Mouse (Mus musculus): ENCODE results near the gene Fgf14. TPM values are rescaled to one million over a fixed set of nuclear protein-coding genes. Genes with fewer than 3 reads are reported as not detected.
"Not testable (repeated sequence)": the region's sequence is repeated elsewhere in the genome, so short reads cannot be mapped to it uniquely, and the experiment has no call there.

Gene Fgf14
- polyA plus RNA-seq, 1 experiment from 2014 or later, result 1.5 TPM

DNA sequence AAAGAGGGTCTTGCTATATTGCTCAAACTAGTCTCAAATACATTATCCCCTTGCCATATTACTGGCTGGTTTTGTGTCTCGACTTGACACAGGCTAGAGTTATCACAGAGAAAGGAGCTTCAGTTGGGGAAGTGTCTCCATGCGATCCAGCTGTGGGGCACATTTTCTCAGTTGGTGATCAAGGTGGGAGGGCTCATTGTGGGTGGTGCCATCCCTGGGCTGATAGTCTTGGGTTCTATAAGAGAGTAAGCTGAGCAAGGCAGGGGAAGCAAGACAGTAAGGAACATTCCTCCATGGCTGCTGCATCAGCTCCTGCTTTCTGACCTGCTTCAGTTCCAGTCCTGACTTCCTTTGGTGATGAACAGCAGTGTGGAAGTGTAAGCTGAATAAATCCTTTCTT, 141.6 kb downstream of the Fgf14 start:
- not testable (repeated sequence) for H3K9ac ChIP-seq (ENCODE audit: low read depth, low read length); H3K9me3 ChIP-seq (ENCODE audit: control insufficient read depth, low read length); H3K27me3 ChIP-seq (replicated peaks; ENCODE audit: control insufficient read depth, insufficient read depth, low read length); H3K4me1 ChIP-seq (ENCODE audit: control insufficient read depth, insufficient read depth, low read length); H3K4me2 ChIP-seq (ENCODE audit: low read depth, low read length); ATAC-seq (ENCODE audit: low read depth); H3K36me3 ChIP-seq (ENCODE audit: control insufficient read depth, insufficient read depth, low read length); DNase-seq (ENCODE audit: low spot score); H3K27ac ChIP-seq (replicated peaks; ENCODE audit: low read depth, low read length); H3K4me3 ChIP-seq (ENCODE audit: low read depth, low read length)
- WGBS, result 55% methylated on average over 2 of the region's 2 CpGs

DNA sequence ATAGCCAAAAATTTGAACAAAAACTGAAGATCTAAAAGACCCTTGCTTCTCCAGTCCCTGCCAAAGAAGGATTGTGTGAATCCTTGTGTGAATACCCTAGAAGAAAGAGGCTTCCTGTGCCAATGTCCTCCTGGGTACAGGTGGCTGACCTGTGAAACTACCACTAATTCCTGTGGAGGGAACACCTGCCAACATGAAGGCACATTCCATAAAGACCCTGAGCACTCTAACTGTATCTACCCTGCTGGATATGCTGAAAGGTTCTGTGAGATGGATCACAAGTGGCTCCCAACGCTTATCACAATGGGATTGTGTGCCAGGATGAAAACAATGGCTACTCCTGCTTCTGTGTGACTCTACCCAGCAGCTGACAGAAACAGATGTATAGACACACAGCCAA, 144.9 kb downstream of the Fgf14 start:
- ATAC-seq (ENCODE audit: low read depth) (no peak), DNase-seq (ENCODE audit: low spot score) (no peak)
- no peak overlapping the region for H3K4me2 ChIP-seq (ENCODE audit: low read depth, low read length)
- no peak overlapping the region for H3K4me3 ChIP-seq (ENCODE audit: low read depth, low read length)
- no peaks in the 10 kb centered on the region for H3K27me3 ChIP-seq (replicated peaks; ENCODE audit: control insufficient read depth, insufficient read depth, low read length)
- H3K9ac ChIP-seq (ENCODE audit: low read depth, low read length), result no peak overlapping the region
- no peaks in the 10 kb centered on the region for H3K9me3 ChIP-seq (ENCODE audit: control insufficient read depth, low read length)
- H3K27ac ChIP-seq (replicated peaks; ENCODE audit: low read depth, low read length), result no peak overlapping the region
- H3K4me1 ChIP-seq (ENCODE audit: control insufficient read depth, insufficient read depth, low read length), result no peaks in the 10 kb centered on the region
- no peaks in the 10 kb centered on the region for H3K36me3 ChIP-seq (ENCODE audit: control insufficient read depth, insufficient read depth, low read length)
- WGBS, result 75% methylated on average over 1 of the region's 1 CpGs

DNA sequence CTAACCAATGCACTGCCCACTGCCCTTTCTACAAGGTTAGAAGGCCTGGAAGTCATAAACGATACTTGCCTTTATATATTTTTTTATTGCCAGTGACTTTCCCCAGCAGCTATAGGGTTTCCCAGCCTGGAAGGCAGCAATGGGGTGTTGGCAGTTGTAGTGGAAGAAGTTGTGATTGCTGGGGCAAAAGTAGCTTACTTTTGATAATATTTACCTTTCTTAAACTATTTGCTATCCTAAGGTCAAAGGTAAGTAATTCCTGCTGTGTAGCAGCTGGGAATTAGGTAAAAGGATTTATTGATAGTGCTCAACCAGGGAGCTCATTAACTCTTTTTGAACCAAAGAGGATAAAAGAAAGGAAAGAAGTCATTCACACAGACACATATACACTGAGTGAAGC, 164.9 kb downstream of the Fgf14 start:
- H3K4me1 ChIP-seq (ENCODE audit: control insufficient read depth, insufficient read depth, low read length), result no peaks in the 10 kb centered on the region
- no peak overlapping the region for H3K4me3 ChIP-seq (ENCODE audit: low read depth, low read length)
- no peak overlapping the region for H3K9ac ChIP-seq (ENCODE audit: low read depth, low read length)
- H3K27ac ChIP-seq (replicated peaks; ENCODE audit: low read depth, low read length), result no peak overlapping the region
- ATAC-seq (ENCODE audit: low read depth) (no peak), DNase-seq (ENCODE audit: low spot score) (no peak)
- no peaks in the 10 kb centered on the region for H3K27me3 ChIP-seq (replicated peaks; ENCODE audit: control insufficient read depth, insufficient read depth, low read length)
- H3K36me3 ChIP-seq (ENCODE audit: control insufficient read depth, insufficient read depth, low read length), result no peaks in the 10 kb centered on the region
- no peaks in the 10 kb centered on the region for H3K9me3 ChIP-seq (ENCODE audit: control insufficient read depth, low read length)
- no peak overlapping the region for H3K4me2 ChIP-seq (ENCODE audit: low read depth, low read length)
- WGBS, result 73% methylated on average over 1 of the region's 1 CpGs

DNA sequence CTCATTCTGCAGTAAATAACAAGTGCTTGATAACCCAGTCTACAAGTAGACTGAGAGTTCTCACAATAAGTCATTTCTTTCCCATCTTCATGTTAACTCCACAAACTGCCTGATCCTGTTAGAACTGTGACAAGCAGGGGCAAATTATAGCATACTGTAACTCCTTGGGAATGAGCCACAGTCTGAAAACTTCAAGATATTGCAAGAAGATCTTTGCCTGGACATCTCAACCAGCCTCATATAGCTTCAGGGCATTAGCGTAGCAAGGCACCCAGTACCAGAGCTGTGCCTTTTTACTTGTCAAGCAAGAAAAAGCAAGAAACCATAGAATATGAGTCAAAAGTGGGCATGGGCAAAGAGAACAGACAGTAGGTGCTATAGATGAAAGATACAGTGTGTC, 188.0 kb downstream of the Fgf14 start:
- ATAC-seq (ENCODE audit: low read depth), result no peak
- WGBS, result 97% methylated on average over 1 of the region's 1 CpGs

DNA sequence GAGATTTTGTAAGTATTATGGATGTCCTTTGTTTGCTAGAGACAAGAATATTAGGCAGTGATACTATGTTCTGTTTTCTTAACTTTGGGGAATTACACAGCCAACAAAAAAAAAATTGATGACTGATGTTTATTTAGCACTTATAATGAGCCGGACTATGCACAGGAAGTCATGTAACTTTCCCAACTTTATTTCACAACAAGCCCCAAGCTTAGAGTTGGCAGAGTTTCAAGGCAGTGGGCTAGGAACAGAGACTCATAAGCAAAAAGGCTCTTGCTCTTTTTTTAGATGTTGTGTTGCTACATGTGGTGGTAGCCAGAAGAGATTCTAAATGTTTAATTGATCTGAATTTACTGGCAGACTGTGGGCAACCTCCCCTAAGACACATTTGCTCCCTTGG, 191.7 kb downstream of the Fgf14 start:
- DNase-seq (ENCODE audit: low spot score), result no peak
- H3K9ac ChIP-seq (ENCODE audit: low read depth, low read length), result no peak overlapping the region
- no peaks in the 10 kb centered on the region for H3K4me1 ChIP-seq (ENCODE audit: control insufficient read depth, insufficient read depth, low read length)
- H3K27me3 ChIP-seq (replicated peaks; ENCODE audit: control insufficient read depth, insufficient read depth, low read length), result no peaks in the 10 kb centered on the region
- H3K4me3 ChIP-seq (ENCODE audit: low read depth, low read length), result no peak overlapping the region
- no peak for ATAC-seq (ENCODE audit: low read depth)
- H3K27ac ChIP-seq (replicated peaks; ENCODE audit: low read depth, low read length), result no peak overlapping the region
- no peak overlapping the region for H3K4me2 ChIP-seq (ENCODE audit: low read depth, low read length)
- H3K36me3 ChIP-seq (ENCODE audit: control insufficient read depth, insufficient read depth, low read length), result no peaks in the 10 kb centered on the region
- WGBS, result 62% methylated on average over 1 of the region's 1 CpGs
- H3K9me3 ChIP-seq (ENCODE audit: control insufficient read depth, low read length), result no peaks in the 10 kb centered on the region

More for the DNA sequence above, 188.0 kb downstream of the Fgf14 start:
- DNase-seq (ENCODE audit: low spot score), result no peak
- no peaks in the 10 kb centered on the region for H3K27me3 ChIP-seq (replicated peaks; ENCODE audit: control insufficient read depth, insufficient read depth, low read length)
- H3K27ac ChIP-seq (replicated peaks; ENCODE audit: low read depth, low read length), result no peak overlapping the region
- H3K4me2 ChIP-seq (ENCODE audit: low read depth, low read length), result no peak overlapping the region
- H3K4me1 ChIP-seq (ENCODE audit: control insufficient read depth, insufficient read depth, low read length), result no peaks in the 10 kb centered on the region
- H3K36me3 ChIP-seq (ENCODE audit: control insufficient read depth, insufficient read depth, low read length), result no peaks in the 10 kb centered on the region
- H3K9ac ChIP-seq (ENCODE audit: low read depth, low read length), result no peak overlapping the region
- no peaks in the 10 kb centered on the region for H3K9me3 ChIP-seq (ENCODE audit: control insufficient read depth, low read length)
- H3K4me3 ChIP-seq (ENCODE audit: low read depth, low read length), result no peak overlapping the region

DNA sequence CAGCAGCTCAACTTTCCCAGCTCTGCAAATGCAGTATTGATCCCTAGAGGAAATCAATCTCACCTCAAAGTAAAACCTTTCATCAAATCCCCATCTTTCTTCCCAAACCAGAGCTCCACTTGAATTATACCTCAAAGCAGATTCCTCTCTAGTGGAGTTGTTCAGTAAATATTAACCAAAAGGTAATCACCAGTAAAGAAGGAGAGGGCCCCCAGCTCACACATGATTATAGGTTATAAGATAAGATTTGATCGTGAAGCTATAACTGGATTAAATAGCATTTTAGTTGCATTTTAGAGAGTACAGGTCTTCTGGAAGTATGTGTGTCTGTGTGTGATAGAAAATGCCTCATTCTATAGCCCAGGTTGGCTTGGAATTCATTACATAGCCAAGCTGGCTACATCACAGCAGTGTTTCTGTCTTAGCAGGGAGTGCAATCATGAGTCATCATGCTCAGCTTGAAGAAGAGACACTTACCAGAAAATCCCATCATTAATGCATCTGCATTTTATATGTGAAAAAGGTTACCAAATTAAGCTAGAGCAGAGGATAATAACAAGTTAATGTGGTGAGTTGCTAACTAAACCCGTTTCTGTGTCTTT, 202.8 kb downstream of the Fgf14 start:
- Histone ChIP-seq H3K4me3 (ENCODE audit: low read depth, low read length) (no peak overlapping the region), H3K4me1 (ENCODE audit: control insufficient read depth, insufficient read depth, low read length) (no peaks in the 10 kb centered on the region), H3K4me2 (ENCODE audit: low read depth, low read length) (no peak overlapping the region), H3K9ac (ENCODE audit: low read depth, low read length) (no peak overlapping the region), H3K27me3 (replicated peaks; ENCODE audit: control insufficient read depth, insufficient read depth, low read length) (no peaks in the 10 kb centered on the region), H3K36me3 (ENCODE audit: control insufficient read depth, insufficient read depth, low read length) (no peaks in the 10 kb centered on the region), H3K9me3 (ENCODE audit: control insufficient read depth, low read length) (no peaks in the 10 kb centered on the region), H3K27ac (replicated peaks; ENCODE audit: low read depth, low read length) (no peak overlapping the region)
- WGBS, result 72% methylated on average over 2 of the region's 2 CpGs
- DNase-seq (ENCODE audit: low spot score) (no peak), ATAC-seq (ENCODE audit: low read depth) (no peak)

DNA sequence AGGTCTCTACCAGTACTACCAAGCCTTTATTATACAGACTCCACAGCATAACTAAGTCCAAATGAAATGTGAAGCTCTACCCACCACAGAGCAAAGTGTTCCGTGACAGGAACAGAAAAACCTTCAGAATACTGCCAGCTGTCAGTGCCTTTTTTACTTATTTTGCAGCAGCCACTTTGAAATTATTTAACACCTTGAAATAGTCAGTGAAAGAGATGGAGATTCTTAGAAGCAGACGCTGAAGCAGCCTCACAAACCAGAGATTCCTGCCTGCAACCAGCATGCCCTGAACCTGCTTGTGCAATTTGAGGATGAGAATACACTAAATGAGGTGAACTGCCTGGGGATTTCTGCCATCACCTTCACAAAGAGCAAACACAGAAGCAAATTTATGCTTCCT, 206.0 kb downstream of the Fgf14 start:
- no peak overlapping the region for H3K27ac ChIP-seq (replicated peaks; ENCODE audit: low read depth, low read length)
- no peaks in the 10 kb centered on the region for H3K9me3 ChIP-seq (ENCODE audit: control insufficient read depth, low read length)
- no peak for ATAC-seq (ENCODE audit: low read depth)
- 66% methylated on average over 2 of the region's 2 CpGs for WGBS
- no peaks in the 10 kb centered on the region for H3K27me3 ChIP-seq (replicated peaks; ENCODE audit: control insufficient read depth, insufficient read depth, low read length)
- no peak overlapping the region for H3K9ac ChIP-seq (ENCODE audit: low read depth, low read length)
- no peak for DNase-seq (ENCODE audit: low spot score)
- H3K36me3 ChIP-seq (ENCODE audit: control insufficient read depth, insufficient read depth, low read length), result no peaks in the 10 kb centered on the region
- no peak overlapping the region for H3K4me2 ChIP-seq (ENCODE audit: low read depth, low read length)
- no peaks in the 10 kb centered on the region for H3K4me1 ChIP-seq (ENCODE audit: control insufficient read depth, insufficient read depth, low read length)
- H3K4me3 ChIP-seq (ENCODE audit: low read depth, low read length), result no peak overlapping the region

DNA sequence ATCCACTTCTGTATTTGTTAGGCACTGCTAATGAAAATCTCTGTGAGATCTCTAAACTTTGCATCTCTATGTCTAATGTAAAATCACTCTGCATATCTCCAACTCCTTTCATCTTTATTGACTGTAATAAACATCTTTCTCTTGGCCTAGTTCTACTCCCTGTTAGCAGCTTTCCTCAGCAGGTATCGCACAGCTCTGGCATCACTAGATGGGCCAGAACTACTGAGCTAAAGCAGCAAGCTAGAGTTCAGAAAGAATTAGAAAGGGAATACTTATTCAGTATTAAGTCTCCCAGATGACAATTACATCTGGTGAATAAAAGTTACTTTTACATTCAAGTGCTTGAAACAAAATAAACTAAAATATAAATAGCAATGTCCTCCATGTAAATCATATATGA, 221.8 kb downstream of the Fgf14 start:
- Histone ChIP-seq H3K36me3 (ENCODE audit: control insufficient read depth, insufficient read depth, low read length) (no peaks in the 10 kb centered on the region), H3K4me2 (ENCODE audit: low read depth, low read length) (no peak overlapping the region), H3K4me3 (ENCODE audit: low read depth, low read length) (no peak overlapping the region), H3K27ac (replicated peaks; ENCODE audit: low read depth, low read length) (no peak overlapping the region), H3K4me1 (ENCODE audit: control insufficient read depth, insufficient read depth, low read length) (no peaks in the 10 kb centered on the region), H3K9me3 (ENCODE audit: control insufficient read depth, low read length) (no peaks in the 10 kb centered on the region), H3K27me3 (replicated peaks; ENCODE audit: control insufficient read depth, insufficient read depth, low read length) (no peaks in the 10 kb centered on the region), H3K9ac (ENCODE audit: low read depth, low read length) (no peak overlapping the region)
- ATAC-seq (ENCODE audit: low read depth), result no peak
- no peak for DNase-seq (ENCODE audit: low spot score)
- WGBS, result 88% methylated on average over 1 of the region's 1 CpGs

DNA sequence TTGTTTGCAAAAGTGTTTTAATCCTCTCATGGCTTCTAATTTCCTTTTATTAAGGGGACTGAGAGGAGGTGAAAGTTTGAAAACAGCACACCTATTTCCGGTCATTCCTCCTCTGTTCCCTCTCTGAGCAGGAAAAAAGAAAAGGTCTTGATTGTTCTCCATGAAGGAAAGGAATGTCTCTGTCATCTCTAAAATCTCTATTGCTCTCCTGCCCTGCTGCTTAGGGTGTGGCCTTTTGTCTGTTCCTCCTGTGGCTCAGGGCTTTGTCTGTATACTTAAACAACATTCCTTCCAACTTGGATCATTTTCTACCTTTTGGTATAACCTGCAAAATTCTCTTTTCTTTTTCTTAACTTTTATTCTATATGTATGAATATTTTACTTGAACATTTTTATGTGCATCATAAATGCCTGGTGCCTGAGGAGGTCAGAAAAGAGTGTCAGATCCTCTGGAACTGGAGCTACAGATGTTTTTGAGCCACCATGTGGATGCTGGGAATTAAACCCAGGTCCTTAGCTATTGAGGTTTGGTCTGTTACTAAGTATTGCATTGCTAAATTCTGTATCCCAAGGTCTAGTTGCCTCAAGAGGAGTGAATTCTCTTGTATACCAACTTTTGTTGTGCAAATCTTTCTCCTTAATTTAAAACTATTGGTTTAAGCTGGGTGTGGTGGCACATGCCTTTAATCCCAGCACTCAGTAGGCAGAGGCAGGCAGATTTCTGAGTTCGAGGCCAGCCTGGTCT, 230.7 kb downstream of the Fgf14 start:
- H3K27me3 ChIP-seq (replicated peaks; ENCODE audit: control insufficient read depth, insufficient read depth, low read length), result no peaks in the 10 kb centered on the region
- H3K4me3 ChIP-seq (ENCODE audit: low read depth, low read length), result no peak overlapping the region
- DNase-seq (ENCODE audit: low spot score), result no peak
- H3K4me1 ChIP-seq (ENCODE audit: control insufficient read depth, insufficient read depth, low read length), result no peaks in the 10 kb centered on the region
- H3K9me3 ChIP-seq (ENCODE audit: control insufficient read depth, low read length), result no peaks in the 10 kb centered on the region
- no peaks in the 10 kb centered on the region for H3K36me3 ChIP-seq (ENCODE audit: control insufficient read depth, insufficient read depth, low read length)
- H3K27ac ChIP-seq (replicated peaks; ENCODE audit: low read depth, low read length), result no peak overlapping the region
- WGBS, result 72% methylated on average over 2 of the region's 2 CpGs
- ATAC-seq (ENCODE audit: low read depth), result no peak
- H3K9ac ChIP-seq (ENCODE audit: low read depth, low read length), result no peak overlapping the region
- no peak overlapping the region for H3K4me2 ChIP-seq (ENCODE audit: low read depth, low read length)
